In the genomic region with DNA sequence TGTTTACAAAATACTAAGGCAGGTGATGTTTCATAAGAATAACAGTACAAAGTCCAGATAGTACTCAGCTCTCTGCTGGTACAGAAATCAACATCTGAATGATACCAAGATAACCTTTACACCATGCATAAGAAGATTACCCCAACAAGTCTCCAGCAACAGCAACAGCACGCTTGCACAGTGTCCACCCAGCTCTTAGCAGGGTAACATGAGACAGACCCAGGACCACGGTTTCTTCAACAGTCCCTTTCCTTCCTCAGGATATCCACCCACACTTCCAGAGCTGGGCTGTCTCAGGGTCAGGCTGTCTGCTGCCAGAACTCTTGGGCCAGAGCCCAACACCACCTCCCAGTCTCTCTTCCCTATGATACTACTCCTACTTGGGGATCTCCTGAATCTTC, we compare ENCODE assay signal across 15 mouse cellular contexts. TPM values are rescaled to one million over a fixed set of nuclear protein-coding genes. Genes with fewer than 3 reads are reported as not detected.
DNase-seq lines count a peak whose midpoint lies in the region; ATAC-seq and TF ChIP-seq lines count a peak whose summit lies in the region.
"Had no signal": no experiment of that assay in that cellular context is flagged by ENCODE, and none has a peak within 500 bp of the region (broad histone marks: within the 10 kb centered on the region; RNA-seq: fewer than 3 reads in every experiment).

No protein-coding gene starts in this region.

- H3K9ac ChIP-seq in liver, embryonic 12.5 days, result 0 out of 2 replicates have a peak overlapping the region, but pooled peaks have one; percentile 6
- no peak overlapping the region for H3K9ac ChIP-seq in liver, postnatal 0 days (replicated peaks)
- H3K9ac ChIP-seq in heart, embryonic 15.5 days, result no peak overlapping the region
- H3K9ac ChIP-seq in kidney, embryonic 15.5 days, result no peak overlapping the region
- no peak overlapping the region for H3K9ac ChIP-seq in midbrain, embryonic 14.5 days (replicated peaks; ENCODE audit: low read length)
- no peak overlapping the region for H3K9ac ChIP-seq in midbrain, postnatal 0 days (replicated peaks; ENCODE audit: low read length, poor library complexity, severe bottlenecking)
- H3K9ac ChIP-seq: forebrain, embryonic 12.5 days; neural tube, embryonic 13.5 days had no signal

- no peak for DNase-seq in liver, postnatal 0 days
- peak; percentile 71 for DNase-seq in lung, postnatal 36 days
- DNase-seq in midbrain, embryonic 14.5 days, result no peak
- no peak for DNase-seq in midbrain, postnatal 0 days (ENCODE audit: low spot score)
- DNase-seq: cerebellum, adult 11-12 months; right cerebral cortex, postnatal 25 days had no signal

- H3K4me1 ChIP-seq in liver, embryonic 12.5 days, result peaks cover 7% of the 10 kb centered on the region
- peaks cover 3% of the 10 kb centered on the region; the same call in 1 of the 2 replicates for H3K4me1 ChIP-seq in liver, postnatal 0 days (ENCODE audit: insufficient read depth)
- H3K4me1 ChIP-seq in heart, embryonic 15.5 days (replicated peaks), result peaks cover 16% of the 10 kb centered on the region
- peaks cover 36% of the 10 kb centered on the region for H3K4me1 ChIP-seq in kidney, embryonic 15.5 days
- no peaks in the 10 kb centered on the region for H3K4me1 ChIP-seq in midbrain, embryonic 14.5 days (ENCODE audit: control insufficient read depth, insufficient read depth, low read length)
- H3K4me1 ChIP-seq in midbrain, postnatal 0 days (ENCODE audit: insufficient read depth, low read length), result no peaks in the 10 kb centered on the region
- H3K4me1 ChIP-seq: neural tube, embryonic 13.5 days had no signal

- 34% methylated on average over 2 of the region's 2 CpGs for WGBS in liver, embryonic 12.5 days (ENCODE audit: insufficient replicate concordance)
- 44% methylated on average over 2 of the region's 2 CpGs for WGBS in liver, postnatal 0 days (ENCODE audit: insufficient replicate concordance)
- WGBS in heart, embryonic 15.5 days, result 44% methylated on average over 2 of the region's 2 CpGs
- 20% methylated on average over 2 of the region's 2 CpGs for WGBS in kidney, embryonic 15.5 days
- 83% methylated on average over 2 of the region's 2 CpGs for WGBS in midbrain, embryonic 14.5 days
- WGBS in midbrain, postnatal 0 days, result 69% methylated on average over 2 of the region's 2 CpGs

- no peaks in the 10 kb centered on the region for H3K36me3 ChIP-seq in liver, embryonic 12.5 days
- no peaks in the 10 kb centered on the region for H3K36me3 ChIP-seq in liver, postnatal 0 days (replicated peaks; ENCODE audit: insufficient read depth, low read length)
- H3K36me3 ChIP-seq in heart, embryonic 15.5 days, result no peaks in the 10 kb centered on the region
- no peaks in the 10 kb centered on the region for H3K36me3 ChIP-seq in kidney, embryonic 15.5 days
- no peaks in the 10 kb centered on the region for H3K36me3 ChIP-seq in midbrain, embryonic 14.5 days (ENCODE audit: control insufficient read depth, insufficient read depth, low read length)
- H3K36me3 ChIP-seq in midbrain, postnatal 0 days (ENCODE audit: insufficient read depth, low read length), result no peaks in the 10 kb centered on the region
- H3K36me3 ChIP-seq: forebrain, embryonic 12.5 days; neural tube, embryonic 13.5 days had no signal

- TF ChIP-seq CTCF in liver, postnatal 0 days (IDR thresholded peaks at IDR 0.05; ENCODE audit: low read depth), result no peak
- TF ChIP-seq CTCF in midbrain, postnatal 0 days (IDR thresholded peaks at IDR 0.05), result no peak

- H3K4me2 ChIP-seq in liver, embryonic 12.5 days, result no peak overlapping the region
- no peak overlapping the region for H3K4me2 ChIP-seq in liver, postnatal 0 days (ENCODE audit: low read depth, low read length)
- H3K4me2 ChIP-seq in heart, embryonic 15.5 days, result no peak overlapping the region
- no peak overlapping the region for H3K4me2 ChIP-seq in kidney, embryonic 15.5 days
- H3K4me2 ChIP-seq in midbrain, embryonic 14.5 days (ENCODE audit: low read length), result no peak overlapping the region
- H3K4me2 ChIP-seq in midbrain, postnatal 0 days (ENCODE audit: low read depth, low read length, poor library complexity, severe bottlenecking), result no peak overlapping the region
- H3K4me2 ChIP-seq: forebrain, embryonic 12.5 days; neural tube, embryonic 13.5 days had no signal

- peaks cover 38% of the 10 kb centered on the region for H3K27me3 ChIP-seq in liver, embryonic 12.5 days (replicated peaks)
- H3K27me3 ChIP-seq in liver, postnatal 0 days (ENCODE audit: insufficient read depth, low read length), result 0 out of 2 replicates have a peak, but pooled peaks cover 2% of the 10 kb centered on the region
- no peaks in the 10 kb centered on the region for H3K27me3 ChIP-seq in heart, embryonic 15.5 days
- no peaks in the 10 kb centered on the region for H3K27me3 ChIP-seq in kidney, embryonic 15.5 days
- no peaks in the 10 kb centered on the region for H3K27me3 ChIP-seq in midbrain, embryonic 14.5 days (ENCODE audit: control insufficient read depth, insufficient read depth, low read length)
- no peaks in the 10 kb centered on the region for H3K27me3 ChIP-seq in midbrain, postnatal 0 days (ENCODE audit: insufficient read depth, low read length)
- H3K27me3 ChIP-seq: neural tube, embryonic 13.5 days had no signal

- H3K9me3 ChIP-seq in liver, embryonic 12.5 days (replicated peaks), result peaks cover 1% of the 10 kb centered on the region; the same call in 1 of the 2 replicates
- H3K9me3 ChIP-seq in liver, postnatal 0 days (ENCODE audit: low read length), result no peaks in the 10 kb centered on the region
- no peaks in the 10 kb centered on the region for H3K9me3 ChIP-seq in heart, embryonic 15.5 days (replicated peaks)
- H3K9me3 ChIP-seq in kidney, embryonic 15.5 days (replicated peaks), result no peaks in the 10 kb centered on the region
- H3K9me3 ChIP-seq in midbrain, embryonic 14.5 days (ENCODE audit: control insufficient read depth, low read length), result peaks cover 6% of the 10 kb centered on the region; the same call in 1 of the 2 replicates
- H3K9me3 ChIP-seq in midbrain, postnatal 0 days (ENCODE audit: low read length), result no peaks in the 10 kb centered on the region
- H3K9me3 ChIP-seq: neural tube, embryonic 13.5 days had no signal

- H3K27ac ChIP-seq in liver, embryonic 12.5 days, result no peak overlapping the region
- no peak overlapping the region for H3K27ac ChIP-seq in liver, postnatal 0 days (ENCODE audit: low read depth)
- 0 out of 2 replicates have a peak overlapping the region, but pooled peaks have one; percentile 7 for H3K27ac ChIP-seq in heart, embryonic 15.5 days
- H3K27ac ChIP-seq in kidney, embryonic 15.5 days, result no peak overlapping the region
- H3K27ac ChIP-seq in midbrain, embryonic 14.5 days (replicated peaks; ENCODE audit: low read depth, low read length), result no peak overlapping the region
- no peak overlapping the region for H3K27ac ChIP-seq in midbrain, postnatal 0 days (ENCODE audit: low read depth, low read length)
- H3K27ac ChIP-seq: forebrain, embryonic 12.5 days; neural tube, embryonic 13.5 days had no signal

- ATAC-seq in liver, embryonic 12.5 days, result no peak
- no peak for ATAC-seq in liver, postnatal 0 days
- ATAC-seq in heart, embryonic 15.5 days (replicated peaks; ENCODE audit: insufficient number of reproducible peaks, insufficient read depth, low FRiP score, low read depth), result peak; percentile 71
- peak; percentile 34; the same call in 1 of the 2 replicates for ATAC-seq in kidney, embryonic 15.5 days (replicated peaks; ENCODE audit: low FRiP score)
- ATAC-seq in midbrain, embryonic 14.5 days (ENCODE audit: low FRiP score, low TSS enrichment), result no peak
- ATAC-seq in midbrain, postnatal 0 days (ENCODE audit: low FRiP score), result no peak
- ATAC-seq: inflammation-experienced regulatory T-cells, adult 6 months had no signal

- H3K4me3 ChIP-seq in liver, embryonic 12.5 days, result no peak overlapping the region
- no peak overlapping the region for H3K4me3 ChIP-seq in liver, postnatal 0 days (ENCODE audit: low read depth, low read length)
- H3K4me3 ChIP-seq in heart, embryonic 15.5 days, result no peak overlapping the region
- no peak overlapping the region for H3K4me3 ChIP-seq in kidney, embryonic 15.5 days (replicated peaks)
- no peak overlapping the region for H3K4me3 ChIP-seq in midbrain, embryonic 14.5 days (replicated peaks; ENCODE audit: low read depth, low read length)
- H3K4me3 ChIP-seq in midbrain, postnatal 0 days (ENCODE audit: low read depth, low read length), result no peak overlapping the region
- H3K4me3 ChIP-seq: forebrain, embryonic 12.5 days; neural tube, embryonic 13.5 days had no signal

- no peak for TF ChIP-seq EP300 in liver, postnatal 0 days (IDR thresholded peaks at IDR 0.05; ENCODE audit: low read depth)

RNA-seq across cellular contexts. Expression of gene Sh3pxd2b, which starts 8.5 kb away (rescaled TPM):
- 2.6 and 3.1 TPM in 2 replicates for polyA plus RNA-seq in liver, embryonic 12.5 days (2016; fragmentation: Nextera tagmentation; extraction: Ambion mirVana)
- polyA plus RNA-seq in liver, postnatal 0 days (2015; fragmentation: Nextera tagmentation; extraction: Ambion mirVana), result 0.49 and 0.79 TPM in 2 replicates
- 9.3 and 15.5 TPM in 2 replicates for polyA plus RNA-seq in heart, embryonic 15.5 days (2015; fragmentation: Nextera tagmentation; extraction: Ambion mirVana)
- polyA plus RNA-seq in kidney, embryonic 15.5 days (2015; fragmentation: Nextera tagmentation; extraction: Ambion mirVana), result 18.2 and 21.8 TPM in 2 replicates
- polyA plus RNA-seq in midbrain, embryonic 14.5 days (2014; fragmentation: Nextera tagmentation; extraction: Ambion mirVana), result 22.7 and 25.4 TPM in 2 replicates
- total RNA-seq in midbrain, postnatal 0 days (2014; rRNA removed), result 46.4 and 47.5 TPM in 2 replicates
- 8.6 and 8.7 TPM in 2 replicates for polyA plus RNA-seq in midbrain, postnatal 0 days (2015; fragmentation: Nextera tagmentation; extraction: Ambion mirVana)
- polyA plus RNA-seq: inflammation-experienced regulatory T-cells, adult 6 months had no signal

RNA-seq across cellular contexts. Expression of gene Hbq1a, which starts 39.3 kb away (rescaled TPM):
- 4.2 and 5.2 TPM in 2 replicates for polyA plus RNA-seq in liver, embryonic 12.5 days (2016; fragmentation: Nextera tagmentation; extraction: Ambion mirVana)
- 3.0 and 4.4 TPM in 2 replicates for polyA plus RNA-seq in liver, postnatal 0 days (2015; fragmentation: Nextera tagmentation; extraction: Ambion mirVana)
- polyA plus RNA-seq in heart, embryonic 15.5 days (2015; fragmentation: Nextera tagmentation; extraction: Ambion mirVana), result 3.2 TPM in 2 replicates
- polyA plus RNA-seq in kidney, embryonic 15.5 days (2015; fragmentation: Nextera tagmentation; extraction: Ambion mirVana), result 0.53 and 0.80 TPM in 2 replicates
- polyA plus RNA-seq in midbrain, embryonic 14.5 days (2014; fragmentation: Nextera tagmentation; extraction: Ambion mirVana), result 0.90 and 1.4 TPM in 2 replicates
- total RNA-seq in midbrain, postnatal 0 days (2014; rRNA removed), result 3.2 and 3.6 TPM in 2 replicates
- 2.7 and 2.8 TPM in 2 replicates for polyA plus RNA-seq in midbrain, postnatal 0 days (2015; fragmentation: Nextera tagmentation; extraction: Ambion mirVana)
- total RNA-seq: megakaryocyte, adult 5-6 weeks had no signal
- polyA plus RNA-seq: inflammation-experienced regulatory T-cells, adult 6 months; testis, adult 2 months had no signal

RNA-seq across cellular contexts. Expression of gene Hba-a2, which starts 42.8 kb away (rescaled TPM):
- 121,851 and 123,321 TPM in 2 replicates for polyA plus RNA-seq in liver, embryonic 12.5 days (2016; fragmentation: Nextera tagmentation; extraction: Ambion mirVana)
- polyA plus RNA-seq in liver, postnatal 0 days (2015; fragmentation: Nextera tagmentation; extraction: Ambion mirVana), result 64,656 and 66,091 TPM in 2 replicates
- 64,616 and 65,648 TPM in 2 replicates for polyA plus RNA-seq in heart, embryonic 15.5 days (2015; fragmentation: Nextera tagmentation; extraction: Ambion mirVana)
- polyA plus RNA-seq in kidney, embryonic 15.5 days (2015; fragmentation: Nextera tagmentation; extraction: Ambion mirVana), result 11,555 and 13,702 TPM in 2 replicates
- polyA plus RNA-seq in midbrain, embryonic 14.5 days (2014; fragmentation: Nextera tagmentation; extraction: Ambion mirVana), result 3,589 and 5,155 TPM in 2 replicates
- 1,333 and 2,070 TPM in 2 replicates for total RNA-seq in midbrain, postnatal 0 days (2014; rRNA removed)
- 1,100 and 1,214 TPM in 2 replicates for polyA plus RNA-seq in midbrain, postnatal 0 days (2015; fragmentation: Nextera tagmentation; extraction: Ambion mirVana)

RNA-seq across cellular contexts. Expression of gene Hbq1b, which starts 52.4 kb away (rescaled TPM):
- 116 and 122 TPM in 2 replicates for polyA plus RNA-seq in liver, embryonic 12.5 days (2016; fragmentation: Nextera tagmentation; extraction: Ambion mirVana)
- 70.9 and 75.1 TPM in 2 replicates for polyA plus RNA-seq in liver, postnatal 0 days (2015; fragmentation: Nextera tagmentation; extraction: Ambion mirVana)
- polyA plus RNA-seq in heart, embryonic 15.5 days (2015; fragmentation: Nextera tagmentation; extraction: Ambion mirVana), result 3.1 and 3.6 TPM in 2 replicates
- polyA plus RNA-seq in kidney, embryonic 15.5 days (2015; fragmentation: Nextera tagmentation; extraction: Ambion mirVana), result 2.3 and 2.5 TPM in 2 replicates
- polyA plus RNA-seq in midbrain, embryonic 14.5 days (2014; fragmentation: Nextera tagmentation; extraction: Ambion mirVana), result 0.74 TPM in 1 of 2 replicates, not detected in the other
- 1.7 and 5.9 TPM in 2 replicates for total RNA-seq in midbrain, postnatal 0 days (2014; rRNA removed)
- 1.9 and 3.1 TPM in 2 replicates for polyA plus RNA-seq in midbrain, postnatal 0 days (2015; fragmentation: Nextera tagmentation; extraction: Ambion mirVana)
- total RNA-seq: left cerebral cortex, postnatal 36 days; megakaryocyte, adult 5-6 weeks had no signal
- polyA plus RNA-seq: inflammation-experienced regulatory T-cells, adult 6 months; testis, adult 2 months had no signal

RNA-seq across cellular contexts. Expression of gene Hba-a1, which starts 55.8 kb away (rescaled TPM):
- 52,845 and 54,272 TPM in 2 replicates for polyA plus RNA-seq in liver, embryonic 12.5 days (2016; fragmentation: Nextera tagmentation; extraction: Ambion mirVana)
- 32,136 and 32,798 TPM in 2 replicates for polyA plus RNA-seq in liver, postnatal 0 days (2015; fragmentation: Nextera tagmentation; extraction: Ambion mirVana)
- 23,640 and 24,567 TPM in 2 replicates for polyA plus RNA-seq in heart, embryonic 15.5 days (2015; fragmentation: Nextera tagmentation; extraction: Ambion mirVana)
- 4,301 and 5,259 TPM in 2 replicates for polyA plus RNA-seq in kidney, embryonic 15.5 days (2015; fragmentation: Nextera tagmentation; extraction: Ambion mirVana)
- polyA plus RNA-seq in midbrain, embryonic 14.5 days (2014; fragmentation: Nextera tagmentation; extraction: Ambion mirVana), result 1,330 and 1,946 TPM in 2 replicates
- total RNA-seq in midbrain, postnatal 0 days (2014; rRNA removed), result 562 and 930 TPM in 2 replicates
- polyA plus RNA-seq in midbrain, postnatal 0 days (2015; fragmentation: Nextera tagmentation; extraction: Ambion mirVana), result 470 and 497 TPM in 2 replicates

Comparison
In these comparisons a context has a peak if more than half of its experiments do, and no peak if none do; other contexts are left out.
1. ATAC-seq: peak in heart, embryonic 15.5 days (single experiment) and kidney, embryonic 15.5 days (single experiment); none in liver, embryonic 12.5 days (single experiment), liver, postnatal 0 days (single experiment), midbrain, embryonic 14.5 days (single experiment) and midbrain, postnatal 0 days (single experiment).